Mouse (Mus musculus) left cerebral cortex, postnatal 25 days (tissue): ENCODE measurements around the gene Iqsec1. TPM values are rescaled to one million over a fixed set of nuclear protein-coding genes. Genes with fewer than 3 reads are reported as not detected.

Experiments used
- DNase-seq, 2 experiments: peaks; one replicate each; pipeline ENCODE4 v3.0.0; 2022; ENCODE audit warnings: low spot score in 2 of 2, mixed read lengths in 1 of 2
- intact Hi-C: fragments of 180-260 bp; cut with DNase I; formaldehyde crosslinking; loops from one replicate; pipeline ENCODE4 v1.15.1; 2025
- total RNA-seq, 2 experiments: library from RNA; stranded (reverse); gene quantifications; 2 replicates each; pipeline ENCODE4 v1.2.3; 2021

Iqsec1 gene
- total RNA-seq, 2 experiments from 2014 or later: 317 to 348 TPM

DNA sequence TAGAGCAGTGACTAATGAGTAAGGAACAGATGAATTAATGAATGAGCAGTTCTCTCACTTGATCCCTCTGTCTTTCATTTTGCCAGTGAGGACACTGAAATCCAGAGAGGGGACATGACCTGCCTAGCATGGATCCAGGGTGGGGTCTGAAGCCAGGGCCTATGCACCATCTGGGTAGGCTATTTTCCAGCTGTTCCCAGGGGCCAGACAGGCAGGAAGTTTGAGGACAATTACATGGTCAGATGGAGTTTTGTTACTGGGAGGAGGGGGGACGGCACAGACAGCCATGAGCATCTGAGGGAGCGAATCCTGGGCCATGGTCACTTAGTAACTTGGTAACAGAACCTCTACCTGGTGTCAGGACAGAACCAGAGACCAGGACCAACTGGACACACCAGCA is 220.0 kb downstream of the Iqsec1 start:
- no peak for DNase-seq
- intact Hi-C loops: no loop called here

DNA sequence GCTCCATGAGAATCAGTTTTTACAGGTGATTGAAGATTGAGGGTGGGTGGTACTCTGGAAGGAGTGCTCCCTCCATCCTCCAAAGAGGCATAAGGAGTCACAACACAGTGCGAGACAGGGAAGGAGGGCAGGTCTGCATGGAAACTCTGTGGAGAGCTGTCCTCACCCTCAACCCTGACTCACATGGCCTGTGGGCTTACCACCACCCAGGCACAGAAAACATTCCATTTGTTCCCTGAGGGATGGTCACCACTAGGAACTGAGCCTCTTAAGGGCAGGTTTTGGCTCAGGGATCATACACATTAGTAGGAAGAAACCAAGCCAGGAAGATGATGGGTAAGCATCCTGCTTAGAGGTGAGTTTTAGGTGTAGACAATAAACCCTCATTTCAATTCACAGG is 220.6 kb downstream of the Iqsec1 start:
- intact Hi-C loops: no loop called here
- DNase-seq: no peak

DNA sequence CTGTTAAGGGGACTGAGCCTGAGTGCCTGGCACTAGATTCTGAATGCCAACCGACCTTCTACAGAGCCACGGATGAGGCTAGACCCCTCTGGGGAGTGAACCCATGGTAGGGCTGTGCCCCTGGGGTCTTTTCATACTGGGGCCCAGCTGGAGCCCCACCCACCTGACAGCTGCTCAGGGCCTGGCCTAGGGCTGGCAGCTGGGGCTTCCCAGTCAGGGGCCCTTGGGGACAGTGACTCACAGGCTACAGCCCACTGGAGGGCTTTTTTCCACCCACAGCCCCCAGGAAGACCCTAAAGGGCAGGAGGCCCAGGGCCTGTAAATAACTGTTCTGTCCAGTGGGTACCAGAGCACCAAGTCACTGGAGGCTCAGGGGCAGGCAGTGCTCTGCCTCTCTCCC is 223.7 kb downstream of the Iqsec1 start:
- no peak for DNase-seq
- intact Hi-C loops: no loop called here

DNA sequence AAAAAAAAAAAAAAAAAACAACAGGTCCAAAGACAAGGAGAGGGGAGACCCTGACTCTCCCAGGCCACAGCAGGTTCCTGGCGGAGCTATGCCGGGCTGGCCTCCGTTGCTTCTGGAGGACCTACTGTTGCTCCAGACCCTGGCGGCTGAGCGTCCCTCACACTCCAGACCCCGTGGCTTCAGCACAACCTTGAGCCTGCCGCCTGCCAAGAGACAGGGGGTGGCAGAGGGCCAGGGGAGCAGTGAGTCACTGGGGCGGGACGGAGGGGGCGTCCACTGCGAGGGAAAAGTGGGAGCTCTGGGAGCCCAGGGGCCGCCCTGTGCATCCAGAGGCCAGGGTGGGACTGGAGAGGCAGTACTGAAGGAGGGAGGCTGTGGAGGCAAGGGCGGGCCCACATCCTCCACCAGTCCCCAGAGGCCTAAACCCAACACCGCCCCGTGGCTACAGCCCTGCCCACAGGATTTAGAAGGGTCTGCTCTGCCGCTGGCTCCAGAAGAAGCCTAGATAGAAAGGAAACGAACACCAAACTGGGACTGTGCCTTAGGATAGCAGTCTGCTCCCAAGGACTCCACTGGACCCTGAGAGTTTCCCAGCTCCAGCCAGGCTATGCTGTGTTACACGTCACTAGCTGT is 224.4 kb downstream of the Iqsec1 start:
- intact Hi-C loops: no loop called here
- peak; percentile 36 to 46 for DNase-seq

DNA sequence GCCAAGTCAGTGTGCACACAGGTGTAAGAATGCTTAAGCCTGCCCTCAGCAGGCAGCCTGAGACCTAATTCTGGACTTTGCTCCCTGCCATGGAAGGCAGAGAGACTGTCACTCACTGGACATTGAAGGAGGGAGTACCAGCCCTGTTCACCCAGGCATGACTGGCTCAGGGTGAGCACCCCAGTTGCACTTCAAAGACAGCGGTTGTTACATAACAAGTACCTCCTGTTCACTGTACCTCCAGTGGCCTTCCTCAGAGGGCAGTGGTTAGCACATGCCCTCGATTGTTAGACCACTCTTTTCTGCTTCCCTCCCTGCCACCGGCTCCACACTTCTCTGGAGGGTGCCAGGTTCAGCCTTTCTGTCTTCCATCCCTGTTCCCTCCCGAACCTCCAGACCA is 225.2 kb downstream of the Iqsec1 start:
- intact Hi-C loops: no loop called here
- DNase-seq: no peak

DNA sequence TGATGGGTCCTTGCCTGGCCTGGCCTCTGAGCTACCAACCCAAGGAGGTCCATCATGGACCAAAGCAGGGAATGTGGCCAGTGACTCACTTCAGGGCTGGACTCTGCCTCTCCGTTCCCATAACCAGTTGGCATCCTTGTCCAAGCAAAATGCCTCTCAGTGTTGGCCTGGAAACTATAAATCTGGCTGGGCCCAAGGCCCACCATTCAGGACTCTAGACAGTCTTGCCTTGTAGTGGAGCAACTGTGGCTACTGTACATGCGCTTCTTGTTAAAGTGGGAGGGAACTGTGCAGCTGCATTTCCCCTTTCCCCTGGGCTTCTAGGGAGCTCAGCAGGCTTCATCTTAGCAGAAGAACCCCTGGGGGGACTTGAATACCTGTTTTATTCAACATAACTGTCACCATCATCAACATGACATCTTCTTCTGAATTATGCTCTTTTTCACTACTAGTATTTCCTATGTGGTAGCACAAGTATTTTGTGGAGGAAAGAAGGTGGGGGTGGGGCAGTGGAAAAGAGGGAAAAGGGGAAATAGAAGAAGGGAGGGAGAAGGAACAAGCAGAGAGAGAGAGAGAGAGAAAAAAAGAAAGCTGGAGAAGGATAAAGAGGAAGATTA is 226.3 kb downstream of the Iqsec1 start:
- no peak for DNase-seq
- intact Hi-C loops: no loop called here

DNA sequence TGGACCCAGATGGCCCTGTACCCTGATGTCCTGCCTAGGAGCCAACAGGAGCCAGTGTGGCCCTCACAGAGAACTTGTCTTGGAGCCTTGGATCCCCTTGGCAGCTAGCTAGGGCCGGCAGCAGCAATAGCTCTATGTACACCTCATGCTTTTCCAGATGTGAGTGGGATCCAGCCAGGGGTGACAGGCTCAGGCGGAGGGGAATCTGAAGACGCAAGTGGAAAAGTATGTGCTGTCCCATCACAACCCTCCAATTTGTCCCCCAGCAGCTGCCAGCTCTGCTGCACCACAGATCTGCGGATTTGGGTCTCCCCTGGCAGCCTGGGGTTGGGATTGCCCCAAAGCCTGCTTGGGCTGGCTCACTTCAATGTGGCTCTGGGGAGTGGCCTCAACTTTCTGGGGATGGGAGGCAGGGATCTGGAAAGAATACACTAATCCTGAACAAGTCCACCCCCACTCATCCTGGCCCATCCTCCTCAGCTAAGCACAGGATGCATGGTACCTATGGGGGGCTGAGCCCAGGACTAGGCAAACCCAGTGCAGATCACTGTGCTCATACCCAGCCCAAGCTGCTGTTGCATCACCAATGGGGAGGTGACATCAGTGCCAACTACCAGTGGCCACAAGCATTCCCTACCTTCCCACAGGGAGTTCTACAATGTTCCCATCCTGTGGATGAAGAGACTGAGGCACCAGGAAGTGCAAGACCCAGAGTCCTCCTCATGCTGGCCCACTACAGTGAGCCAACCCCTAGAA is 227.0 kb downstream of the Iqsec1 start:
- intact Hi-C loops: no loop called here
- DNase-seq: no peak

DNA sequence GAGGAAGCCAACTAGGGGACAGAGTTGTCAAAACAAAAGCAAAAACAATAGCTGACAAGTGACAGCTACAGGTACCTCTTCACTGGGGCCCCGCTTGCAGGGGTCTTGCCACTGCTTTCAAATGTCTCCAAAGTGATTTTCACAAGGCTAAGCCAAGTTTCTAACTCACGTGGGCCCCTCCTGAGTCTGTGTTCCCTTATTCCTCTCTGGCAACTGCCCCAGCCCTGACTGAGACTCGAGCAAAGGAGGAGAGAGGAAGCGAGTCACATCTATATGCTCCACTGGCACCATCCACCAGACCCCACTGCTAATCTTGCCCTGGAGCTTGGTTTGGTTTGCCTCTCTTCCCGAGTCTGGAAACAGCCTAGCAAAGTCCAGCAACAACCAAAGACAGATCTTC is 227.6 kb downstream of the Iqsec1 start:
- DNase-seq: no peak
- intact Hi-C loops: no loop called here

DNA sequence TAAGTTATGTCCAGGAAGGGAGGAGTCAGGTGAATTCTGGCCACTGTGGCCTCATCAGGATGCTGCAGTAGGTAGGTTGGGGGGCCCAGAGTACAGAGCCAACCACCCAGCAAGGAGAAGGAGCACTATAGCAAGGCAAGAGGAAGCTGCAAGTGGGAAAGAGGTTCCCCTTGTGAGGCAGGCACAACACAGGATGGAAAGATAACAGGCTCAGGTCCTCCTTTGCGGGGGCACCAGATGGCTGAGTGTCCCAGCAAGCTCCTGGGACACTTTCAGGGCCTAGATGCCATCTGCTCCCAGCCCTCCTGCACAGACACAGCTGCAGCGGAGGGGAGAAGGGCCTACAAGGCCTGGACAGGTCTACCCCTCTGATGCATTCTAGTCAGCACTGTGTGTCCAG is 228.7 kb downstream of the Iqsec1 start:
- intact Hi-C loops: no loop called here
- no peak for DNase-seq

DNA sequence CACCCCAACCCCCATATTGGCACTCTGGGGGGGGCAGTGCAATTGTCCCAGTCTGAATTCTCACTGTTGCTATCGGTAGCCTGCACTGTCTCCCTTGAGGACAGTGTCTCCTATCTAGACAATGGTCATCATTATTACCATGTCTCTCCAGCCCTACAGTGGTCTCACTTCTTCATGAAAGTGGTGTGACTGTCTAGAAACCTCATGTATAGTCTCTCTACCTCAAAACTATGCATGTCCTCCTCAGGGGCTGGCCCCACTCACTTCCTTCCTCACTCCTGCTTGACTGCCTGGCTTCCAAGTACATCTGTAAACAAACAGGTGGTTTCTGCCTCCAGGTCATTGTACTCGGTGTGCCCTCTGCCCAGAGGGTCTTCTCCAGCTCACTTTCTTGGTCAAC is 230.3 kb downstream of the Iqsec1 start:
- DNase-seq: no peak
- intact Hi-C loops: no loop called here

DNA sequence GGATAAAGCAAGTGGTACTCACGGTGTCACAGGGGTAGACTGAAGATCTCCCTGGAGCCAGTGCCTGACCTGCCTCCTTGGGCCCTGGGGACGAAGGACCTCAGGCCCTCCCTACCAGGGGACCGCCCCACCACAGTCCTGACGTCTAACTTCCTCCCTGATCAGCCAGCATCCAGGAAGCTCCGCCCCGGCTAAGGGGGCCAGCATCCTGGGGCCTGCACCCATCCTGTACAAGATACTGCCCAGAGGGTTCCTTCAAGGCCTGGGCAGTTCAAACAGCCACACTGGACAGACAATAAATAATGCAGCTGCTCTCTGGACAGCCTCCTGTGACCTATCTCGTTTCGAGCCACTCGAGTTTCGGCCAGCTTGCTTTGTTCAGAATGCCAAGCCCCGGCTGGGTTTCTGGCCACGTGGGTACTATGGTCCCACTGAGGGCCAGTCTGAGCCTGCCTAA is 231.0 kb downstream of the Iqsec1 start:
- intact Hi-C loops: no loop called here
- DNase-seq: peak in 1 of 2 experiments; percentile 41

DNA sequence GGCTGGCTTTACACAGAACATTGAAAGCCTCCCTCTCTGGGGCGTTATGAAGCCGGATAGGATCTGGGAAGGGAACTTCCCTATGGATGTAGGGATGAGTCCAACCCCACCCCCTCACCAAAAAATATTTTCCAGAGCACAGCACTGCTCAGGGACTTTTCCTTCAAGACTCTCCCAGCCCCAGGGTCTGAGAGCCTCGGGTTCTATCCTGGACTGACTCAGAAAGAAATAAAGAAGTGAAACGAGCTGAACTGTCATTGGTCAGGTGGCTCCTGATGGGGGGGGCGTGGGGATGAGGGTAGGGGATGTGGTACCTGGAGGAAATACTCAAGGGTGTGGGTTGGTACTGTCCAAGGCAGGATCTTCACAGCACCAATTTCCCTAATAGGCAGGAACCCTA is 231.9 kb downstream of the Iqsec1 start:
- intact Hi-C loops: no loop called here
- no peak for DNase-seq

DNA sequence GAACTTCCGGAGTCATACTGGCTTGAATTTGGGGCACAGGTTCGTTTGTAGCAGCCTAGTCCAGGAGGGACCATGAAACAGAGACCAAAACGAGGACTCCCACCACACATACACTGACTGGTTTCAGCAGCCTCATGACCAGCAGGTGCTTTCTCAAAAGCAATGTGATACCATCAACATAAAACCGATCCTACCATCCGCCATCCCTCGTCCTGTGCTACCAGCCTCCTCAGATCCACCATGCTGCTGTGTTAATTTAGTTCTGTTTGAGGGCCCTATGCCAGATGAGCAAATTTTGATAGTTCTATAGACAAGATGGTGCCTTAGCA is 232.9 kb downstream of the Iqsec1 start:
- DNase-seq: no peak
- intact Hi-C loops: no loop called here

DNA sequence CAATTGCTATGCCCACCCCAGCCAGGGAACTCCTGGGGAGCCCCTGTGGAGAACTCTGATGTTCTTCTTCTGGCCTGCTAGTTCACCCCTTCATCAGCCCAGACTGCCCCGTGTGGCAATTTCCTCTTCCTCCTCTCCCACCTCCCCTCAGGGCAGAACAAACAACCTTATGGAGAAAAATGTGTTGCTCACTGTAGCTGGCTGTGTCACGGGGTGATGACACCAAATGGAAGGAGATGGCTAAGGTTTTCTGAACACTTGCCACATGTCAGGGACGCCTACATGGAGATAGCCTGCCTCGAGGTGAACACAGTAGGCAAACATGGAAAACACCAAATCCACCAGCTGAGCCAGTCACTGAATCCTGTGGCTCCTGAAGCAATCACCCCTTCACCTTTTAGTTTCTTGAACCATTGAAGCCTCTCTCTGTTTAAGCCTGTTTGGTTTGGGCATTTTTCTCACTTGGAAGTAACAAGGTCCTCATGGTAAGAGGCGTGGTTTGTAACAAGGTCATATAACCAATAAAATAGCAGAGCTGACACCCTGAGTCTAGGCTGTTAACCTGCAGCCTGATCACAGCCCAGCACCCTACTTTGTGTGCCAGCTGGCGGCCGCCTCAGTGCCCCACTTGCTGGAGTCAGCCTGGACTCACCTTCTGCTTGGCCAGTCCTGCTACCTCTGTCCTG is 233.4 kb downstream of the Iqsec1 start:
- intact Hi-C loops: no loop called here
- DNase-seq: no peak

DNA sequence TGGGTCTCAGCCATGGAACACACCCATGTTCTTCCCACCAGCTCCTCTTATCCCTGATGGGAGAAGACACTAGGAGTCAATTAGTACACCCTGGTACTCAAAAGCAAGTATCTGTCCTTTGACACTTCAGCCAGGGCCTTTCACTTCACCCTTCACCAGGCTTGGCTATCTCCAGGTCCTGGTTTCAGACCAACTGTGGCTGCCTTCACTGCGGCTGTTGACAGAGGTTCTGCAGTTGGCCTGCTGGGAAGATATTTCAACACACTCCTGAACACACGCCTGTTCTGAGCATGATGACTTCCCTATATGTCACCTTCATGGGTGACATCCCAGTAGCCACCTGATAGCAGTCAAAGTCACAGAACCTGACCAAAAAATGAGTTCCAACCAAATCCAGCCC is 234.4 kb downstream of the Iqsec1 start:
- DNase-seq: no peak
- intact Hi-C loops: no loop called here

DNA sequence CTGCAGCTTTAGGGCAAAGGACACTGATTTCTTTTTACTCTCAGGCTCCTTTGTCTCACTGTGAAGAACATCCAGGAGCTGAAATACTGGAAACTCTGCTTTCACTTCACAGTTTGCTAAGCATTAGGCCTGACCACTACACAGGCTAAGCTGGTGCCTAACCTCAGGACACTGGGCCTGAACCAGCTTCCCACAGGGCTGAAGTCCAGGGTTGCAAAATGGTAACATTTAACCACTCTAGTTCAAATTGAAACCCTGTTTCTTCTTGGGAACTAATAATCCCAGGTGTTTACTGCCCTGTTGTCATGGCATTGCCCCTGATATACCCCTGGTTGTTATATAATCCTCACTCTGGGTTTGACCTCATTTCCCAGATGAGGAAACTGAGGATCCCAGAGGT is 234.8 kb downstream of the Iqsec1 start:
- DNase-seq: no peak
- intact Hi-C loops: no loop called here

DNA sequence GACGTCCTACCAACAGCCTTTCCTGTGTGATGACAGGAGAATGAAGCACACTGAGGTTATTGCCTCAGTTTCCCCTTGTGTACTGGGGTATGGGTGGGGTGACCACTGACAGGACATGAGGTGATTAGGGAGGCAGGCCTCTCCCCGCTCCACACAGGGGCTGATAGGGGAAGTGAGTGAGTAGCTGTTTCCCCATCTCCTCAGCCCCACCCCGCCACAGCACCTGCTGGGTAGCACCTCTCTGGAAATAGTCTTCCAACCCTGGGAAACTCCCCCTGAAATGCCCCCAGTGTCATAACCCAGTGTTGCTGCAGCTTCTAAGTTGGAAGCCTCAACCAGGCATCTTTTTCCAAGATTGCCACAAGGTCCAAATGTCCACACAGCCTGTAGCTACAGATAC is 236.9 kb downstream of the Iqsec1 start:
- no peak for DNase-seq
- intact Hi-C loops: no loop called here

DNA sequence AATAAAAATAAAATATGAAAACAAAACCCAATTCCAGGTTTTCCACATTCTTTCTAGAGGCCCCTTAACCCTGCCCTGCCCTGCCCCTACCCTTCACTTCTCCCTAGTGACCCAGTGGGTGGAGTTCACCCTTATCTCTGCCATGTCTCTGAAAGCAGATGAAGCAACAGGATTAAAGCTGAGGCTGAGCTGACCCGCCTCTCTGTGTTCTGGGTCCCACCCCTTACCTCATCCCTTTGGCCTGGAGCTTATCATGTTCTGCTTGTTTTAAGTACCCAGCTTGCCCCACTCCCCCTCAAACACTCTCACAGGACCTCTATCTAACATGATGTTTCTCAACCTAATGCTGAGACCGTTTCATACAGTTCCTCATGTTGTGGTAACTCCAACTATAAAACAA is 238.4 kb downstream of the Iqsec1 start:
- intact Hi-C loops: no loop called here
- DNase-seq: no peak

DNA sequence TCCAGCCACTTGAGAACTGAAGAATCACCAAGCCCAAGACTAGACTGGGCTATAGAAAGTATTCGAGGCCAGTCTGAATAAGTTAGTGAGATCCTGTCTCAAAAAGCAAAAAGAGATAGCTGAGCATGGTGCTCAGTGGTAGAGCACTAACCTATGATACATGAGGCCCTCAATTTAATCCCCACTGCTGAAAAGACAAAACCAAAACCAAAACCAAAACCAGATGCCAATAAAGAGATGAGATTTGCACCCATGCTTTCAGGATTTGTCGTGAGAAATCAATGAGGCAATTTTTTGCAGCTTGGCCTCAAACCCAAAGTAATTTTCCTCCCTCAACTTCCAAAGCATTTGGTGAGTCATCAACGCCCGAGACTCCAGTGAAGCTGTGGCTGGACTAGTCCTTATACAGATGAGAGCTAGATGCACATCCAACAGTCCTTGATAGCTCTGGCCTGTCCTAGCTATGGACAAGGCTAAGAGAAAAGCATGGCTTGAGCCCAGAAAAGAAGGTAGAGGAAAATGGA is 239.0 kb downstream of the Iqsec1 start:
- intact Hi-C loops: no loop called here
- DNase-seq: no peak

DNA sequence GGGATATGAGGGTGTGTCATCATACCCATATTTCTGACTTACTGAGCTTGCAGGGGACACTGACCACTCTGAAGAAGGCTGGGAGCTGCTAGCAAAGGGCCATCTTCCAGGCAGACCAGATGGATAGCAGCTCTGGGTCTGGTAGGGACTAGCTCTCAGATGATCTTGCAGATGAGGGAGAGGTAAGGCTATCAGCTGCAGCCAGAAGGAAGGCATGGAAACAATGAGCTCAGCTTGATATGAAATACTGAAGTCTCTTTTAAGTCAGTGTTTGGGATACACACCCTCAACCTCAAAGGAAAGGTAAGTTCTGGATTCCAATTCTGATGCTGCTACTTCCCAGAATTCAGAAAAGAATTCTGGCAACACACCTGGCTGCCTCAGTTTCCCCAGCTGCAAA is 239.5 kb downstream of the Iqsec1 start:
- intact Hi-C loops: no loop called here
- no peak for DNase-seq
